Mouse (Mus musculus) spleen, adult 2 months (tissue): ENCODE measurements around the gene Tnpo2. TPM values are rescaled to one million over a fixed set of nuclear protein-coding genes. Genes with fewer than 3 reads are reported as not detected.

Experiments
- DNase-seq, 2 experiments: peaks; one replicate each; pipeline versions ENCODE4 v3.0.0 to v3.0.0-alpha.2; 2012 to 2021; ENCODE audit warnings: low spot score in 2 of 2, low read depth in 1 of 2
- H3K27ac ChIP-seq: fragments of 200-500 bp; 2 replicates; pipeline ENCODE4 v1.5.1; 2012; ENCODE audit warnings: low read length, inconsistent platforms; ENCODE audit not compliant: insufficient read depth
- H3K27me3 ChIP-seq: fragments of 200-500 bp; 2 replicates; pipeline ENCODE4 v1.6.1; 2012; ENCODE audit warnings: mild to moderate bottlenecking, moderate library complexity, low read length, inconsistent platforms; ENCODE audit not compliant: control insufficient read depth, insufficient read depth
- H3K36me3 ChIP-seq: fragments of 200-500 bp; 2 replicates; pipeline ENCODE4 v1.6.1; 2012; ENCODE audit warnings: mild to moderate bottlenecking, low read length, inconsistent platforms; ENCODE audit not compliant: control insufficient read depth, insufficient read depth
- H3K4me1 ChIP-seq: fragments of 200-500 bp; 2 replicates; pipeline ENCODE4 v1.6.1; 2011; ENCODE audit warnings: inconsistent platforms; ENCODE audit not compliant: control insufficient read depth, insufficient read depth, insufficient read length
- H3K4me3 ChIP-seq: fragments of 200-500 bp; 2 replicates; pipeline ENCODE4 v1.5.1; 2011; ENCODE audit warnings: mild to moderate bottlenecking, inconsistent platforms; ENCODE audit not compliant: insufficient read depth, insufficient read length; ENCODE audit errors: extremely low read depth
- CTCF ChIP-seq: fragments of 200-500 bp; IDR thresholded peaks from 2 replicates; pipeline ENCODE4 v1.5.1; 2011; ENCODE audit warnings: mild to moderate bottlenecking, inconsistent platforms; ENCODE audit not compliant: insufficient read depth, insufficient read length, insufficient replicate concordance; ENCODE audit errors: extremely low read depth
- POLR2A ChIP-seq: fragments of 200-500 bp; IDR thresholded peaks from 2 replicates; pipeline ENCODE4 v1.6.1; 2011; ENCODE audit warnings: low read depth, low read length, inconsistent platforms
- WGBS: fragments of 180-500 bp; shearing (Covaris S2); methylation state at CpG from one replicate; pipeline ENCODE4 v1.1.7; 2018; 5-methylcytosine and 5-hydroxymethylcytosine counted together
- polyA plus RNA-seq: library from polyadenylated mRNA; depleted of rRNA; stranded (reverse); fragments of >200 nt; gene quantifications from 2 replicates; pipeline ENCODE4 v1.2.3, GENCODE M21; 2012

Tnpo2 gene
- polyA plus RNA-seq, 1 experiment = 40.0 TPM

DNA sequence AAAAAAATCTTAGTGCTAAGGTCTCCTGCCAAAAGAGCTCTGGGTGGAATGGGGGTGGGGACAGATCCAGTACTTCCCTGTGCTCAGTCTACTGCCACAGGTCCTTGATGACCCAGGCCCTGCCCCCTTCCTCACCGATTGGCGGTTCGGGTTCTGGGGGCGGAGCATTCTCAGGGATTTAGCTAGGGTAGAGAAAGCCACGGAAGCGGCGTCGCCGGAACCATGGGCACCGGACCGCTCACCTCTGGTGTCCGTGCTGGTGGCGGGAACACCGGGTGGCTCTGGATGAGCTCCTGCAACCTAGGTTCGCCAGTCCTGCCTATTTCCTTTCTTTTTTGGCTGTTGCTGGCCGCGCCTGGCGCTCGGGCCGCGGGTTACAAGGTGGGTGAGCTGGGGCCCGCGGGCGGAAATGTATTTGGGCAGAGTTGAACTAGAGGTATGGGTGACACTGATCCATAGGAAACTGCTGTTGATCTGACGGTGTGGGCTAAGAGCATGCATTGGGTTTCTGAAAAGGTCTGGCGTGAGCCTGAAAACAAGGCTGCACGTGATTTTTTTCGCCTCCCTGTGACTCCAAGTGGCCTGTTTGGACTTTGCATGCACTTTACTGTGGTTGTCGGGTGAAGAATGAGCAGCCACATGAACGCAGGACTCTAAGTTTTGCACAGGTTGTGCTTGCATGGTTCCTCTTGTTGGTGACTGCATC is 46.5 kb downstream of the Tnpo2 start, which contains the start of gene Man2b1:
TSS of gene Man2b1 (plus strand) at position 163 of the 706 bp plus-strand sequence.
- H3K27ac ChIP-seq = peak within 1 kb of the TSS; percentile 84
- peak; percentile 75 to 89 for DNase-seq
- H3K27me3 ChIP-seq = no peaks in the 10 kb centered on the region
- TF ChIP-seq POLR2A = peak; percentile 93
- no peak for TF ChIP-seq CTCF
- peaks cover 20% of the 10 kb centered on the region for H3K36me3 ChIP-seq
- peak within 1 kb of the TSS; percentile 75 for H3K4me3 ChIP-seq
- H3K4me1 ChIP-seq = peaks cover 25% of the 10 kb centered on the region; the same call in 1 of the 2 replicates
- 1% methylated on average over 30 of the region's 30 CpGs for WGBS

- WGBS = 24% methylated on average over 8 of the region's 8 CpGs
Measured at GRCm38 (mm10) chr8:85084633-85085032, 47.9 kb downstream of the Tnpo2 start.

DNA sequence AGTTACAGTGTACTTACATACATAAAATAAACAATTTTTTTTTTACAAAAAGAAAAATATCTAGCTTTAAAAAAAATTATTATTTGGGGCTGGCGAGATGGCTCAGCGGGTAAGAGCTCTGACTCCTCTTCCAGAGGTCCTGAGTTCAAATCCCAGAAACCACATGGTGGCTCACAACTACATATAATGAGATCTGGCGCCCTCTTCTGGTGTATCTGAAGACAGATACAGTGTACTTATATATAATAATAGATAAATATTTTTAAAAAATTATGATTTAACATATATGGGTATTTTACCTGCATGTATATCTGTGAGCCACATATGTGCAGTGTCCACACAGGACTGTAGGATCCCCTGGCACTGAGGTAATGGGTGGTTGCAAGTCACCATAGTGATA is 49.5 kb downstream of the Tnpo2 start:
- Histone ChIP-seq H3K4me3 (no peak overlapping the region), H3K27ac (no peak overlapping the region), H3K4me1 (peaks cover 19% of the 10 kb centered on the region; the same call in 1 of the 2 replicates), H3K36me3 (peaks cover 26% of the 10 kb centered on the region), H3K27me3 (no peaks in the 10 kb centered on the region)
- TF ChIP-seq CTCF (no peak), POLR2A (no peak)
- WGBS = 80% methylated on average over 3 of the region's 3 CpGs
- no peak for DNase-seq

More at GRCm38 (mm10) chr8:85084633-85085032, 47.9 kb downstream of the Tnpo2 start:
- H3K4me3 ChIP-seq = peak overlapping the region; percentile 75
- no peak for TF ChIP-seq POLR2A
- no peak for TF ChIP-seq CTCF
- no peaks in the 10 kb centered on the region for H3K27me3 ChIP-seq
- H3K27ac ChIP-seq = peak overlapping the region; percentile 57
- H3K4me1 ChIP-seq = peaks cover 25% of the 10 kb centered on the region; the same call in 1 of the 2 replicates
- DNase-seq = peak in 1 of 2 experiments; percentile 42
- peaks cover 23% of the 10 kb centered on the region for H3K36me3 ChIP-seq

DNA sequence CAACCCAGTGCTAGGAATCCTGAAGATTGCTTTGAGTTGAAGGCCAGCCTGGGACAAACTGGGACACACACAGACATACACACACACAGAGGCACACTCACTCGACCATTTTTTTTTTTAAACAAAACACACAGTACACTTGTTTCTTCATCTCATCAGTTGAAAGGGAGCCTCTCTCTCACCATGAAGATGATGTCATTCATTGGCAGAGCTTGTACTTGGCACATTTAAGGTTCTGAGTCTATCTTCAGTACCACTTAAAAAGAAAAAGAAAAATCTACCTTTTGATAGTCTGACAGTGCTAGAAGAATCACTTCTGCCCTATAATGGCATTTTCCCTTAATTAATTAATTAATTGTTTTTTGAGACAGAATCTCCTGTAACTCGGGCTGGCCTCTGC is 52.1 kb downstream of the Tnpo2 start:
- WGBS = 80% methylated on average over 2 of the region's 2 CpGs
- Histone ChIP-seq H3K27ac (no peak overlapping the region), H3K36me3 (peaks cover 45% of the 10 kb centered on the region), H3K27me3 (no peaks in the 10 kb centered on the region), H3K4me1 (peaks cover 9% of the 10 kb centered on the region; the same call in 1 of the 2 replicates), H3K4me3 (no peak overlapping the region)
- DNase-seq = no peak
- no peak for TF ChIP-seq CTCF
- TF ChIP-seq POLR2A = no peak

GRCm38 (mm10) chr8:85090856-85091255 is 54.1 kb downstream of the Tnpo2 start:
- Histone ChIP-seq H3K4me3 (no peak overlapping the region), H3K36me3 (peaks cover 57% of the 10 kb centered on the region), H3K27ac (no peak overlapping the region), H3K27me3 (no peaks in the 10 kb centered on the region), H3K4me1 (no peaks in the 10 kb centered on the region)
- DNase-seq = no peak
- TF ChIP-seq POLR2A = no peak
- TF ChIP-seq CTCF = no peak
- 96% methylated on average over 11 of the region's 11 CpGs for WGBS

DNA sequence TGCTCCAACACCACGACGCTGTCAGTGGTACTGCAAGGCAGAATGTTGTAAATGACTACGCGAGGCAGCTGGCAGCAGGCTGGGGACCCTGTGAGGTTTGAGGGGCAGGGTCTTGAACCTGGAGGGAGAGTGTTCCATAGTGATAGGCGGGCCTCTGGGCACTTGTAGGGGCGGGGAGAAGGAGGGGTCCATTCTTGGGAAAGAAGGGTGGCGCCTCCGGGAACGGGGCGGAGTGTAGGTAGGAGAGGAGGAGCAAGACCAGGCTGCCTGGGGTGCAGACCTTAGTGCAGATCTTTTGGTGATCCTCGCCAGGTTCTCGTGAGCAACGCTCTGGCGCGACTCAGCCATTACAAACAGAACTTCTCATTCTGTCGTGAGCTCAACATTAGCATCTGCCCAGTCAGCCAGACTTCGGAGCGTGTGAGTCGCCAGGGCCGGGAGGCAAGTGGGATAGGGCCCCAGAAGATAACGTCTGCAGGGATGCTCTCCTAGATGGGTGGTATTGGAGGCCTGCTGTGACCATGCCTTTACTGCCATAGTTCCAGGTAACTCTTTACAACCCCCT is 54.9 kb downstream of the Tnpo2 start:
- Histone ChIP-seq H3K27me3 (no peaks in the 10 kb centered on the region), H3K36me3 (peaks cover 61% of the 10 kb centered on the region), H3K4me1 (no peaks in the 10 kb centered on the region), H3K4me3 (no peak overlapping the region), H3K27ac (no peak overlapping the region)
- 85% methylated on average over 21 of the region's 21 CpGs for WGBS
- no peak for DNase-seq
- no peak for TF ChIP-seq CTCF
- TF ChIP-seq POLR2A = no peak

DNA sequence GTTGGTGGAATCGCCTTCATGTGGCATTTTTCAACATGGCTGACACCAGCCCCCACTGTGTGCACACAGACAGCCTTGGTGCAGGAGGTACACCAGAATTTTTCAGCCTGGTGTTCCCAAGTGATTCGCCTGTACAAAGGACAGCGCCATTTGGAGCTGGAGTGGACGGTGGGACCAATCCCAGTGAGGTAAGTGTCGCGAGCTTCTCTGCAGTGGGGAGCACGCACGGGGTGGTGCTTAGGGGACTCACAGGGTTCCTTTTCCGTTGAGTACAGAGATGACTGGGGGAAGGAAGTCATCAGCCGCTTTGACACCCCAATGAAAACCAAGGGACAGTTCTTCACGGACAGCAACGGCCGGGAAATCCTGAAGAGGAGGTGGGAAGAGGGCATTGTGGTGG is 58.3 kb downstream of the Tnpo2 start:
- TF ChIP-seq CTCF (no peak), POLR2A (no peak)
- Histone ChIP-seq H3K27me3 (no peaks in the 10 kb centered on the region), H3K4me1 (no peaks in the 10 kb centered on the region), H3K36me3 (peaks cover 57% of the 10 kb centered on the region), H3K4me3 (no peak overlapping the region), H3K27ac (no peak overlapping the region)
- WGBS = 90% methylated on average over 13 of the region's 13 CpGs
- no peak for DNase-seq
